Mouse (Mus musculus) layer of hippocampus, adult 8-10 months (tissue): ENCODE data around the gene Baiap3. TPM values are rescaled to one million over a fixed set of nuclear protein-coding genes. Genes with fewer than 3 reads are reported as not detected.
"Not testable (repeated sequence)": the region's sequence is repeated elsewhere in the genome, so short reads cannot be mapped to it uniquely, and the experiment has no call there.

ENCODE experiments used
- DNase-seq, 2 experiments: peaks; one replicate each; pipeline ENCODE4 v3.0.0; 2022; ENCODE audit warnings: low spot score in 2 of 2
- total RNA-seq, 4 experiments: library from RNA; stranded (reverse); gene quantifications; 2 replicates each; pipeline ENCODE4 v1.2.4; 2022

The Baiap3 gene
- total RNA-seq, 4 experiments from 2014 or later = 9.6 to 16.7 (median 11.0) TPM

- DNase-seq = no peak
Observed at GRCm38 (mm10) chr17:25248033-25248750, 8.0 kb downstream of the Baiap3 start.

DNA sequence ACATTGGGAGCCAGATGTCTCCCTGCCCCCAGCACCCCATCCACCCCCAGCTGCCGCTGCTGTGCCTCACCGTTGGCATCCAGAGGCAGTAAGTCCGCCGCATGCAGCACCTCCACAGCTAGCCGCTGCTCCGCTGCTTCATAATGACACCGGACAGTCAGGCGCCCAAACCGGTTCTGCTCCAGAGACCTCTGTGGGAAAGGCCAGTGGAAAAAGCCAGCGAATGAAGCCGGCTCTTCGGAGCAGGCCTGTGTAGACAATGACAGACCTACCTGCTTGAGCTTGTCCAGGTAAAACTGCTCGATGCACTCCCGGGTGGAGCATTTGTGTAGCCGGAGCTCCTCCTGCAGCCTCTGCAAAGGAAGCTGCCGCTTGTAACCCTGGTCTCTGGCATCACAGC, 11.9 kb downstream of the Baiap3 start:
- DNase-seq = no peak

DNA sequence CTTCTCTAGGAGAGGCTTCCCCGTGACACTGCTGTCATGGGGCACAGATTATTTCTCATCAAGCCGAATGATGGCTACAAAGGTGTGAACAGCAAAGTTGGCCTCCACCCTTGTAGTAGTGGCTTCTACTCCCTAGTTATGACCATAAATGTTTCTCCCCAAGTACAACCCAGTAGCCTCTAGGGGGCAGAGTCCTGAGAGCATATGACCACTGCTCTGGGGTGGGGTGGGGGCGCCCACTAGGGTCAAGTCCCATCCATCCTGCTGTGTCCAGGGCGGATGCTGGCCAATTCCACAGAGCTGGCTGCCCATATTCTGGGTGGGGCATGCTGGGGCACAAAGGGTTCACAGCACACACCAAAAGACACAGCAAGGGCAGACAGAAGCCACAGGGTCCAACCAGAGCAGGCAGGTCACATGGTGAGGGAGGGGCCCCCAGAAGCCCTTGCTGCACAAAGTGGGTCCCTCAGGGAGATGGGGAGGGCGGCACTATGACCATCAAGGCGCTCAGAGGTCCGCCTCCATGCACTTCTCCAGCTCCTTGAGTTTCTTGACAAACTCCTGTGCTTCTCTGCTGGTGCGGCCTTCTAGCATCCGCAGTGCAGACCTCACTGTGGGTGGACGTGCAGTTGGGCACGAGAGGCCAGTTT, 12.9 kb downstream of the Baiap3 start:
- no peak for DNase-seq

GRCm38 (mm10) chr17:25239695-25240636, 16.2 kb downstream of the Baiap3 start, which contains the start of the genes Gnptg and Tsr3:
Gnptg (minus strand) TSS chr17:25240124.
Tsr3 (plus strand) TSS chr17:25240170.
- peak; percentile 67 to 82 for DNase-seq

- DNase-seq = no peak
Observed at GRCm38 (mm10) chr17:25235635-25236034, 20.5 kb downstream of the Baiap3 start.

DNA sequence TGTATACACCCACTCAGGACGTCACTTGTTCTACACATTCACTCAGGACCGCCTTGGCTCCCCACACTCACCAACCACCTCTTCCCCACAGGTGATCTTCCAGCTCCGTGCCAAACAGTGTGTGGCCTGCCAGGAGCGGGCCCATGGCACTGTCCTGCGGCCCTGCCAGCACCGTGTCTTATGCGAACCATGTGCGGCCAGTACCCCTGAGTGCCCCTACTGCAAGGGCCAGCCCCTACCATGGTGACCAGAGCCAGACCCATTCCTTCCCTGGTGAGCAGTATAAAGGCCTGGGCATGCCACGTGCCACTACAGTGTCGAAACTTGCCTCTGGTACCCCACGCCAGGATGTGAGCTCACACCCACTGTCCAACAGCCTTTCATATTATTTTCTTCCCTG, 24.5 kb downstream of the Baiap3 start:
- DNase-seq = not testable (repeated sequence)

DNA sequence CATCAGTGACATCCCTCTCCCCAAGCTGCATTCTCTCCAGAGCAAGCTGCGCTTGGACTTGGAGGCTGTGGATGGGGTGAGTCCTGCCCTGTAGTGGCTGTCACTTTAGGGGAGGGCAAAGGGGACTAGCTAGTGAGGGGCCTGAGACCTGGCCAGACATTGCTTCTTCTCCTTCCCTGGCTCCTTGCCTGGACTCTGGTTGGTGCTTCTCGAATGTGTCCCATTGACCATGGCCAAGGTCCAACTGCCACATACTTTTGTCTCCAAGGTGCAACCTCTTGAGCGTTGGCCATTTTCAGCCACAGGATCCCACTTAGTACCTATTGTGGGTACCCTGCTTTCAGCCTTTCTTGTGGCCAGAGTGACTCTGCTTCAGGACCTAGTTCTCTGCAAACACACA, 25.5 kb downstream of the Baiap3 start:
- DNase-seq = no peak

- DNase-seq = not testable (repeated sequence)
Observed at GRCm38 (mm10) chr17:25230014-25230655, 26.0 kb downstream of the Baiap3 start.

DNA sequence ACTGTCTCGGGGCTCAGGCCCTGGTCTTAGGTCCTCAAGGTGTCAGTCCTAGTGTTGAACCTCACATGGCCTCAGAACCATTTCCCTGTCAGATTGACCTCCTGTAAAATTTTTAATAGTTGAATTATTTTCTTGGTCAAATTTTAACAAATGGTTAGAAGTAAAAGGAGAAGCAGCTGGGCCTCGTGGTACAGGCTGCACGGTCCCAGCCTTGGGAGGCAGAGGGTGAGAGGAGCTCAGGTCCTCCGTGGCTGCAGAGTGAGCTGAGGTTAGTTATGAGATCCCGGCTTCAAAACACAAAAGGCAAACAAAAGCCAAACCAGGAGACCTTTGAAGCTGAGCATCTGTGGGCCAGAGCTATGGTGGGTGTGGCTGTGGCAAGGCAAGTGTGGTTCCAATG, 28.2 kb downstream of the Baiap3 start:
- DNase-seq = no peak

- DNase-seq = no peak
Observed at GRCm38 (mm10) chr17:25225659-25226058, 30.5 kb downstream of the Baiap3 start.

GRCm38 (mm10) chr17:25224586-25225222, 31.5 kb downstream of the Baiap3 start:
- no peak for DNase-seq

DNA sequence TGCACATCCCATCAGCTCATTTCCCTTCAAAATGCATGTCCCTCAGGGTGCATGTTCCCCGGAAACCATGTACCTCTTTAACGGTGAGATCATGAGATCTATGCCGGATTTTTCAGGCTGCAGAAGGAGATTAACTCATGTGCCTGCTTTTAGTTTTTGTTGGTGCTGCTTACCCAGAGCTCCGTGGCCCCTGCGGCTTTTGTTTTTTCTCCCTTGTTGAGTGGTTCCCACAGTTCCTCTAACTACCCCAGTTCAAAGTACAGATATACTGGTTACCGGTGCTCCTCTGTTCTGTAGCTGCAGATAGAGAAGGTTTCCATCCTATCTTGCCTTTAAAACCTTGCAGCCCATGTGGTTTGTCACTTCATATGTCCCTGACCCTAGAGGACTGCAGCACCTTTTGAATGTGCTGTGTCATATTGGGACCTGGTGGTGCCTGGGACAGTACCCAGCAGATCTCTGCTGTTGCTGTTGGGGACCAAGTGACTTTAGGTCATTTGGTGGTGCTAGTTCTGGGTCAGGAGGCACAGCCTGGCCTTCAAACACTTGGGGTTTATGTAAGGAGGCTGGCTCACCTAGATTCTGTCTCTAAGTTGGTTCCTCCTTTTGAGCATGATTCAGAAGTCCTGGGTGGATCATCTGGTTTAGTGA, 33.1 kb downstream of the Baiap3 start:
- no peak for DNase-seq

- not testable (repeated sequence) for DNase-seq
Observed at GRCm38 (mm10) chr17:25222504-25222940, 33.6 kb downstream of the Baiap3 start.

DNA sequence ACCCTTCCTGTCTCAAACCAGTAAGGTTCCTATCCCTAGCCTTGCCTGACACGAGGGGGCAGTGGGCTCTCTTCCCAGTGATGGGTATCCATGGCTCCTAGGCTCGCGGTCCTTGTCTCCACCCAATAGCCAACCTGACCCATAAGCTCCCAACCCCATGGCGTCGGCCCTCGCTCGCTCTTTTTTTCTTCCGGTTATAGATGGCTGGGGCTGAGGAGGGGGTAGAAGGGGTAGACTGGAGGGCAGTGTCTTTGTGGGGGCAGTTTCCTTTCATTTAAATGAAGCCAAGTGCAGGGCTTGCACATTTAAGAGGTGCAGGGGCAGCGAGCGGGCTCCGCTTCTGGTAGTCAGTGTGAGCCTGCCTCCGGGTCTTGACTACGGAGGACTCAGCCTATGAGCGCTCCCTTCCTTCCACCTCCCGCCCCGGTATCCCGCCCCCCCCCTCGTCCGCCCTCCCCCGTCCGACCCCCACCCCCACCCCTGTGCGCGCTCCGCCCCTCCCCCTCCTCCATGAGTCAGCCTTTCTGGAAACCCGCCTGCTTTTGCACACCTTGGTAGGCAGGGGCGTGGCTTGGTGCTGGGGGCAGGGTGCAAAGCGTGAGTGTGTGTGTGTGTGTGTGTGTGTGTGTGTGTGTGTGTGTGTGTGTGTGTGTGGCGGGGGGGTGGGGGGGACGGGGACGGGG, 34.2 kb downstream of the Baiap3 start:
- DNase-seq = no peak

DNA sequence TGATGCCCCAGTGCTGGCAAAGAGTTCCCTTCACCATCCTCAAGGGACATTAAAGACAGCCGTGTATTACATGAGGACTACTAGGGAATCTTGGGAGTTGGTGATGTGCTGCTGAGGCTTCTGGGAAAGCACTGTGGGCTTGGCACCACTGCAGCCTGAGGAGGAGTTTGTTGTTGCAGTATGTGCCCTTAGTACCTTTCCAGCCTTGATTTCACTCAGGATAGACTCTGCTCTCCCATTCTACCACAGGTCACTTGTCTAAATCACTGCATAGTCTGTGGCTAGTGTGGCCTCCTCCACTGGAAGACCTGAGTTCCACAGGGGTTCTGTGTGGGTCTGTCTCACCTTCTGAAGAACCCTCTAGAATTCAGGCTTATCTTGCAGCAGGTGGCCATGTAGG, 35.4 kb downstream of the Baiap3 start:
- no peak for DNase-seq

DNA sequence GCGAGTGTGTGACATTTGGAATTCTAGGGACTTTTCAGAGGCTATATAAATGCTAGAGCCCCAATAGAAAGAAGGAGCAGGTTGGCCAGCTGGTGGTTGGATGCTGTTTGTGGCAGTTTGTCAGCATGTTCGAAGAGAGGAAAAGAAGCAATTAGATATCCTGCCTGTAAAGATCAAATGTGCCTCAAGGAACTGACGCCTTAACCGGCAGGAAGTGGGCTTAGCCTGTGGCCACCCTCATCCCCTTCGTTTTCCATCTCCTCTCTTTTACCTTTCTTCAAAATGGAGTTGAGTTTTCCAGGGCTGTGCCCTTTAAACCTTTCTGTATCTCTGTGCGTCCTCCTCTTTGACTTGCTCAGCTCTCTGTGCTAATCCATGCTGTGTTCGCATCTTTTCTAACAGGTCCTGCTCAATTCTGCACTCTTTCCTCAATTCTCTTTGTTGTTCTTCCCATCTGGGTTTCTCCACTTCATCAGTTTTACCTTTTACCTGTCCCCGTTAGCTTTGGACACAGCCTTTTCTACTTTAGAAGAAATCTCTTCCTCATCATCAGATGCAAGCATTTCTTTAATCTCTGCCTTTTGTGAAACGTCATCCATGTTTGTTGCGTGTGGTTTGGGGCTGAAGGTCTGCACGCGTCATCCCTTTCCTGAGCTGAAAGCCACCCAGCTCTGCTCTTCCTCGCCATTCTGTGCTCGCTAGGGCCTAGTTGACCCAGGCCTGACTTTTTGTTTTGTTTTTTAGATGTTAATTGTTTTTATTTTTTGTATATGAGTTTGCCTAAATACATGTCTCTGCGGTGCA, 36.5 kb downstream of the Baiap3 start:
- DNase-seq = no peak

DNA sequence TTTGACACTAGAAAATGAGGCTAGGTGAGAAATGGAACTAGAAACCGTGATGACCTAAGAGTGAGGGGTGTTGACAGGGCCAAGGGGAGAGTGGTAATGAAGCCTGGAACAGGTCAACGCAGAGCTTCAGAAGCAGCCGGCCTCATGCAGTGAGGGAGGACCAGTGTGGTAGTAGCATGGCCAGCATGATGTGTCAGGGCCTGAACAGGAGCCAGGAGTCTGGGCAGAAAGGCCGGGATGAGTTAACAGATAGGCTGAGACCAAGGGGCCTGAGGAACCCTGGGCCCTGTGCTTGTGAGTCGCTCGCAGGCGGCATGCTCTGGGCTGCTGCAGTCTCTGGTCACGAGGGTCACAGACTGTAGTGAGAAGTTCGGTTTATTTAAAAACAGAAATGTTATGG, 37.2 kb downstream of the Baiap3 start:
- no peak for DNase-seq

DNA sequence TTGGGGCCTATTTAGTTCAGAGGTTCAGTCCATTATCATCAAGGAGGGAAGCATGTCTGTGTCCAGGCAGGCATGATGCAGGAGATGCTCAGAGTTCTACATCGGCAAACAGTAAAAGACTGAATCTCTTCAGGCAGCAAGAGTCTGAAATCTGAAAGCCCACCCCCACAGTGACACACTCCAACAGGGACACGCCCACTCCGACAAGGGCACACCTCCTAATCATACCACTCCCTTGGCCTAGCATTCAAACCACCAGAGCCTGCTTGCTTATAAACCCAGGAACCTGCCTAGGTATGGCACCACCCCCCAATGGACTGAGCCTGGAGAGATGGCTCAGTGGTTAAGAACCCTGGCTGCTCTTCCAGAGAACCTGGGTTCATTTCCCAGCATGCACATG, 40.7 kb downstream of the Baiap3 start:
- DNase-seq = no peak

DNA sequence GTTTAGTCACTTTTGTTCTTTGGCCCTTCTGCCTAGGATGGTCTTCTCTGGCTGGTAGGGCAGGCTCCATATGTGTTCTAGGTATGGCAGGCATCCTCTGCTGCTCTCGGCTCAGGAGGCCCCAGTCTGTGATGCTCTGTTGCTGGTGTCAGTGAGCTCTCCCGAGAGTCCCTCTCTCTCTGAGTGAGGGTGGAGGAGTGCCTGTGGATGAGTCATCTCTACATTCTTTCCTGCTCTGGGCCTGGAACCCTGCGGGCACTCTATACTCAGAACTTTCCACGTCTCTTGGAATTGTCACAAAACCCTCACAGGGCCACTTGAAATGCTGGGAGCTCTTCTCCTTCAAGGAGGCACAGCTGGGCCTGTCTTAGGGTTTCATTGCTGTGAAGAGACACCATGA, 44.5 kb downstream of the Baiap3 start:
- no peak for DNase-seq
